Mouse (Mus musculus) embryonic facial prominence, embryonic 13.5 days (tissue): ENCODE measurements around the gene Ctdsp1. TPM values are rescaled to one million over a fixed set of nuclear protein-coding genes. Genes with fewer than 3 reads are reported as not detected.

Experiments
- ATAC-seq: fragments of 200-750 bp; cut with Nextera tagmentation; 2 replicates; pipeline ENCODE4 v1.8.0; 2017; ENCODE audit warnings: low read depth; ENCODE audit not compliant: insufficient number of reproducible peaks, insufficient read depth, low FRiP score, low TSS enrichment
- H3K27ac ChIP-seq: fragments of 300-500 bp; sonication (generic); 2 replicates; pipeline ENCODE4 v1.5.1; 2015; ENCODE audit warnings: moderate library complexity, mild to moderate bottlenecking, inconsistent platforms
- H3K27me3 ChIP-seq: fragments of 300-500 bp; sonication (generic); 2 replicates; pipeline ENCODE4 v1.6.1; 2015; ENCODE audit warnings: mild to moderate bottlenecking, inconsistent platforms
- H3K36me3 ChIP-seq: fragments of 300-500 bp; sonication (generic); 2 replicates; pipeline ENCODE4 v1.6.1; 2015; ENCODE audit warnings: mild to moderate bottlenecking, inconsistent platforms
- H3K4me1 ChIP-seq: fragments of 300-500 bp; sonication (generic); 2 replicates; pipeline ENCODE4 v1.6.1; 2015; ENCODE audit warnings: inconsistent platforms
- H3K4me2 ChIP-seq: fragments of 300-500 bp; sonication (generic); 2 replicates; pipeline ENCODE4 v1.6.1; 2015; ENCODE audit warnings: moderate library complexity, mild to moderate bottlenecking, inconsistent platforms
- H3K4me3 ChIP-seq: fragments of 300-500 bp; sonication (generic); 2 replicates; pipeline ENCODE4 v1.5.1; 2015; ENCODE audit warnings: mild to moderate bottlenecking, inconsistent platforms
- H3K9ac ChIP-seq: fragments of 300-500 bp; sonication (generic); 2 replicates; pipeline ENCODE4 v1.6.1; 2015; ENCODE audit warnings: mild to moderate bottlenecking, inconsistent platforms
- H3K9me3 ChIP-seq: fragments of 300-500 bp; sonication (generic); 2 replicates; pipeline ENCODE4 v1.6.1; 2016; ENCODE audit warnings: inconsistent platforms
- whole genome bisulfite sequencing: fragments of 180-500 bp; shearing (Covaris S2); methylation state at CpG from one replicate; pipeline ENCODE4 v1.1.7; 2015; ENCODE audit warnings: mixed read lengths; 5-methylcytosine and 5-hydroxymethylcytosine counted together
- polyA plus RNA-seq: library from polyadenylated mRNA; unstranded; fragments of >200 nt; fragmentation: Nextera tagmentation; extraction: Ambion mirVana; gene quantifications from 2 replicates; pipeline ENCODE4 v1.2.1, GENCODE M21; 2015

Ctdsp1 gene
- polyA plus RNA-seq, 1 experiment from 2014 or later = 91.0 TPM

GRCm38 (mm10) chr1:74380484-74380883, 10.8 kb upstream of the Ctdsp1 start:
- no peaks in the 10 kb centered on the region for H3K27me3 ChIP-seq
- whole genome bisulfite sequencing = 80% methylated on average over 5 of the region's 5 CpGs
- no peak overlapping the region for H3K4me2 ChIP-seq
- H3K9me3 ChIP-seq = no peaks in the 10 kb centered on the region
- no peak overlapping the region for H3K9ac ChIP-seq
- no peaks in the 10 kb centered on the region for H3K36me3 ChIP-seq
- peaks cover 6% of the 10 kb centered on the region for H3K4me1 ChIP-seq
- no peak for ATAC-seq
- no peak overlapping the region for H3K4me3 ChIP-seq
- H3K27ac ChIP-seq = no peak overlapping the region

GRCm38 (mm10) chr1:74381588-74382021, 9.7 kb upstream of the Ctdsp1 start:
- no peaks in the 10 kb centered on the region for H3K36me3 ChIP-seq

DNA sequence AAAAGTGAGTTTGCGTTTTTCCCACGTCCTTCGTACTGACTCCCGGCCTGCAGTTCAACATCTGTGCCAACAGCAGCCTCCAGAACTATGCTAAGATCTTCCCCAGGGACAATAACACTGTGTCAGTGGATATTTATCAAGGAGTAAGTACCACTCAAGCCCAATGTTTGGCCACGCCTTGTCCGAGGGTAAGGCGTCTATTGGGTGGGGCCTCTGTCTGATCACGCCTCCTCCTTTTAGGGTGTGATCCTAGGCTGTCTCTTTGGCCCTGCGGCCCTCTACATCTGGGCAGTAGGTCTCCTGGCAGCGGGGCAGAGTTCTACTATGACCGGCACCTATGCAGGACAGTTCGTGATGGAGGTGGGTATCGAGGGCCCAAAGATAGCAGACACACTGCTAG, 7.9 kb upstream of the Ctdsp1 start:
- no peak for ATAC-seq
- H3K27ac ChIP-seq = no peak overlapping the region
- H3K27me3 ChIP-seq = no peaks in the 10 kb centered on the region
- H3K36me3 ChIP-seq = no peaks in the 10 kb centered on the region
- WGBS = 87% methylated on average over 13 of the region's 13 CpGs
- H3K9me3 ChIP-seq = no peaks in the 10 kb centered on the region
- no peak overlapping the region for H3K9ac ChIP-seq
- no peak overlapping the region for H3K4me3 ChIP-seq
- H3K4me2 ChIP-seq = no peak overlapping the region
- H3K4me1 ChIP-seq = peaks cover 15% of the 10 kb centered on the region

More at GRCm38 (mm10) chr1:74381588-74382021, 9.7 kb upstream of the Ctdsp1 start:
- Histone ChIP-seq H3K4me2 (no peak overlapping the region), H3K27me3 (no peaks in the 10 kb centered on the region), H3K27ac (no peak overlapping the region), H3K9ac (no peak overlapping the region), H3K9me3 (no peaks in the 10 kb centered on the region), H3K4me1 (0 out of 2 replicates have a peak, but pooled peaks cover 2% of the 10 kb centered on the region), H3K4me3 (no peak overlapping the region)
- WGBS = 87% methylated on average over 10 of the region's 10 CpGs
- ATAC-seq = no peak

GRCm38 (mm10) chr1:74384525-74384924, 6.8 kb upstream of the Ctdsp1 start:
- WGBS = 89% methylated on average over 8 of the region's 8 CpGs
- ATAC-seq = no peak
- H3K4me1 ChIP-seq = peaks cover 22% of the 10 kb centered on the region
- no peak overlapping the region for H3K27ac ChIP-seq
- no peaks in the 10 kb centered on the region for H3K36me3 ChIP-seq
- H3K4me2 ChIP-seq = no peak overlapping the region
- H3K4me3 ChIP-seq = no peak overlapping the region
- no peak overlapping the region for H3K9ac ChIP-seq
- H3K9me3 ChIP-seq = no peaks in the 10 kb centered on the region
- H3K27me3 ChIP-seq = no peaks in the 10 kb centered on the region

GRCm38 (mm10) chr1:74385064-74385463, 6.2 kb upstream of the Ctdsp1 start:
- H3K27me3 ChIP-seq = no peaks in the 10 kb centered on the region
- no peak overlapping the region for H3K27ac ChIP-seq
- H3K36me3 ChIP-seq = no peaks in the 10 kb centered on the region
- H3K9ac ChIP-seq = 0 out of 2 replicates have a peak overlapping the region, but pooled peaks have one; percentile 3
- no peak overlapping the region for H3K4me3 ChIP-seq
- H3K4me1 ChIP-seq = peaks cover 27% of the 10 kb centered on the region
- ATAC-seq = no peak
- no peaks in the 10 kb centered on the region for H3K9me3 ChIP-seq
- no peak overlapping the region for H3K4me2 ChIP-seq
- WGBS = 94% methylated on average over 10 of the region's 10 CpGs

GRCm38 (mm10) chr1:74385531-74385930, 5.8 kb upstream of the Ctdsp1 start:
- peaks cover 32% of the 10 kb centered on the region for H3K4me1 ChIP-seq
- H3K36me3 ChIP-seq = no peaks in the 10 kb centered on the region
- no peak overlapping the region for H3K4me3 ChIP-seq
- H3K9me3 ChIP-seq = no peaks in the 10 kb centered on the region
- ATAC-seq = no peak
- no peak overlapping the region for H3K27ac ChIP-seq
- 86% methylated on average over 8 of the region's 8 CpGs for WGBS
- H3K4me2 ChIP-seq = no peak overlapping the region
- H3K27me3 ChIP-seq = no peaks in the 10 kb centered on the region
- no peak overlapping the region for H3K9ac ChIP-seq

DNA sequence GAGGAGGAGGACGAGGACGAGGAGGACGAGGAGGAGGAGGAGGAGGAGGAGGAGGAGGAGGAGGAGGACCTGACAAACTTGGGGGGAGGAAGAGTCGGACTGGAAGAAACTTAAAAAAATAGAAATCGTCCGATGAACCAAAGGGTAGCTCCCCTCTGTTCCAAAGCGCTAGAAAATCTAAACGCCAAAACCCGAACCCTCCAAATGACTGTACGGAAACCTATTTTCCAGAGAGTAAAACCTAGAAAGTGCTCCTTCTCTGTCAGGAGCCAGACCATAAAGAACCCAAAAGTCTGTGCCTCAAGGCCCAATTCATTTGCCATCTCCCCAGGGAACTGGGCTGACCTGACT, 5.0 kb upstream of the Ctdsp1 start:
- H3K4me3 ChIP-seq = peak overlapping the region; percentile 57
- H3K9me3 ChIP-seq = no peaks in the 10 kb centered on the region
- H3K27ac ChIP-seq = peak overlapping the region; percentile 98
- peak overlapping the region; percentile 72 for H3K4me2 ChIP-seq
- peaks cover 38% of the 10 kb centered on the region for H3K4me1 ChIP-seq
- no peak for ATAC-seq
- H3K9ac ChIP-seq = peak overlapping the region; percentile 78
- H3K27me3 ChIP-seq = no peaks in the 10 kb centered on the region
- WGBS = 45% methylated on average over 7 of the region's 10 CpGs
- no peaks in the 10 kb centered on the region for H3K36me3 ChIP-seq

DNA sequence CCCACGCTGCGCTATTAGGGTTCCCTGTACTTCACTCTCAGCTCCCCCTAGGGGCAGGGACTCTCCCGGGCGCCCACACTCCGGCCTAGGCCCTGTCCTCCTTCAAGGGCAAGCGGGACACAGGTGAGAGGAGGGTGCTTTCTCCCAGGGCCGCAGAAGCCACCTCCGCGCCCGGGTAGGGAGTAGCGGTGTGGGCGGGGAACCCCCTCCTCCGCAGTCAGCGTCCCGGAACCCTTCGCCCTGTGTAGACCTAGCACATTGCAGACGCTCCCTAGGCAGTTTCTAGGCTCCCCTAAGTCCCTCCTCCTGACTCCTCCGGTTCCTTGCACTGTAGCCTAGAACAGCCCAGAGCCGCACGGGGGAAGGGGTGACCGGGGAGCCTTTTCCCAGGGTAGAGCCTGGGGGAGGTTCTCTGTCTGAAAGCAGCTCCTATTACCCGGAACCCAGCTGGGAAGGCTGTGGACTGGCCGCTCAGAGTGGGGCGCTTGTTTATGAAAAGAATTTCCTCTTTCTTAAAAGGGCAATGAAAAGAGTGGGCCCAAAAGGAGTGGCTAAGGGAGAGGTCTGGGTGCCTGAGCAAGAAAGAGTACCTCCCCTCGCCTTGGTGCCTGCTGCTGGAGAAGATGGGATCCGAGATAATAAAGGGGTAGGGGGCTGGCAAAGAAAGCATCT, 4.5 kb upstream of the Ctdsp1 start:
- Histone ChIP-seq H3K36me3 (no peaks in the 10 kb centered on the region), H3K27me3 (no peaks in the 10 kb centered on the region), H3K9me3 (no peaks in the 10 kb centered on the region), H3K4me3 (peak overlapping the region; percentile 57), H3K4me2 (peak overlapping the region; percentile 72), H3K4me1 (peaks cover 38% of the 10 kb centered on the region), H3K9ac (peak overlapping the region; percentile 78), H3K27ac (peak overlapping the region; percentile 98)
- peak; percentile 87 for ATAC-seq
- WGBS = under 1% methylated on average over 26 of the region's 26 CpGs

DNA sequence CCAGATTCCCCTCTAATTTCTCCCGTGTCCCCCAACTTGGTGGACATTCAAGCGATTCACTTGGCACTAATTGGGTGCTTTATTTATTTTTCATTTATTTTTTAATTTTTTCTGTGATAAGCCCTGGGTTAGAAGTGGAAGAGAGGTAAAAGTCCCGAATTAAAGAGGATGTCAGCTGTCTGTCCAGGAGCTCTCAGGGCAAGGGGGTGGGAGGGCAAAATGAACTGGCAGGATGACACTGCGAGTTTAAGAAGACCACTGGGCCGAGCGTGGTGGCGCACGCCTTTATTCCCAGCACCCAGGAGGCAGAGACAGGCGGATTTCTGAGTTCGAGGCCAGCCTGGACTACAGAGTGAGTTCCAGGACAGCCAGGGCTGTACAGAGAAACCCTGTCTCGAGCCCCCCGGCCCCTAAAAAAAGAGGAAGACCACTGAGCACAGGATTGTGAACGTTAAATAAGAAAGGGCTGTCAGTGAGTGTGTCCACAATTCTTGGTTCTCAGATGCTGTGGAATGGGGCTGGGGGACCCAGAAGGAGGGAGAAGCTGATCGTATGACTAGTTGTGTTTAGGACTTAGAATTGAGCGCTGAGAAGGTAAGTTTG, 3.8 kb upstream of the Ctdsp1 start:
- Histone ChIP-seq H3K4me3 (peak overlapping the region; percentile 57), H3K9ac (peak overlapping the region; percentile 78; the same call in 1 of the 2 replicates), H3K4me2 (peak overlapping the region; percentile 72), H3K27ac (peak overlapping the region; percentile 98), H3K9me3 (no peaks in the 10 kb centered on the region), H3K4me1 (peaks cover 39% of the 10 kb centered on the region), H3K36me3 (no peaks in the 10 kb centered on the region), H3K27me3 (no peaks in the 10 kb centered on the region)
- WGBS = 55% methylated on average over 15 of the region's 15 CpGs
- no peak for ATAC-seq

DNA sequence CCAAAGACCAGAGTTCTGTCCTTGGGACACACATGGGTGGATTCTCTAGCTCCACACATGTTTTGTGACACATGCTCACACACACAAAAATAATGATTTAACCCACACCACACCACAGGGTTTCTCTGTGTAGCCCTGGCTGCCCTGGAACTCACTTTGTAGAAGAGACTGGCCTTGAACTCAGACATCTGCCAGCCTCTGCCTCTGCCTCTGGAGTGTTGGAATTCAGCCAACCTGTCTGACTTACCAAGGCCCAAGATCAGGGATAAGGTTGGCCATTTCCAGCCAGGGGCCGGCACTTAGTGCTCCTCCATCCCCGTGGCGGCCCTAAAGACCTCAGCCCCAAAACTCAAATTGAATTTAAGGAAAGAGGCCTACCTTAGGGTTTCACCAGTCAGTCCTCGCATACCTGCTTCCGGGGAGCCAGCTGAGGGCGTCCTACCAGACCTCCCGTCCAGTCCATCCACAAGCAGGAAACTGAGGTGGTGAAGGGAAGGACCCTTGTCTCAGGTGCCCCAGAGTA, 2.9 kb upstream of the Ctdsp1 start:
- no peaks in the 10 kb centered on the region for H3K9me3 ChIP-seq
- peaks cover 49% of the 10 kb centered on the region for H3K4me1 ChIP-seq
- no peak overlapping the region for H3K4me3 ChIP-seq
- no peak overlapping the region for H3K4me2 ChIP-seq
- no peaks in the 10 kb centered on the region for H3K27me3 ChIP-seq
- peaks cover 2% of the 10 kb centered on the region for H3K36me3 ChIP-seq
- H3K27ac ChIP-seq = peak overlapping the region; percentile 98; the same call in 1 of the 2 replicates
- H3K9ac ChIP-seq = no peak overlapping the region
- ATAC-seq = no peak
- 71% methylated on average over 7 of the region's 7 CpGs for WGBS

DNA sequence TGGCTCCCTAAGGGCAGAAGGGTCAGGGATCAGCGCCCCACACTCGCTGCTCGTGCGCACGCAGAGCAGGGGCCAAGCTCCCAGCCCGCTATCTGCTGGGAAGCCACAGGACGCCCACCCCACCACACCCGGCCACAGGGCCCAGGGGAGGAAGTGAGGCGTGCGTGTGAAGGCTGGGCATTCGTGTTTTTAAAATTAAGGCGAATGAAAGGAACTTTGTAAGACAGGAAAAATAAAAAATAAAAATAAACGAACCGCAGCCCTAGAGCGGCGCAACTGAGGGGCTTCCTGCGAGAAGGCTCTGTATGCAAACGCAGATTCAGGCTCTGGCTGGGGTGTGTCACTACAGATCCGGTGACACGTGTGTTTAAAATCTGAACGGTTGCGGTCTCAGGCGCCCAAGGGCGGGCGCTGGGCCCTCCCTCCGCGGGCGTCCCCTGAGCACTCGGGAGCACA, 1.4 kb upstream of the Ctdsp1 start:
- Histone ChIP-seq H3K4me2 (peak overlapping the region; percentile 94), H3K36me3 (peaks cover 16% of the 10 kb centered on the region), H3K4me3 (peak overlapping the region; percentile 91), H3K4me1 (peaks cover 57% of the 10 kb centered on the region), H3K27me3 (no peaks in the 10 kb centered on the region), H3K9ac (peak overlapping the region; percentile 66), H3K27ac (peak overlapping the region; percentile 98), H3K9me3 (no peaks in the 10 kb centered on the region)
- WGBS = 5% methylated on average over 29 of the region's 29 CpGs
- ATAC-seq = 0 out of 2 replicates have a peak, but pooled peaks have one; percentile 11
